Comparison of ENCODE assay signal across 16 mouse cellular contexts in the genomic region with DNA sequence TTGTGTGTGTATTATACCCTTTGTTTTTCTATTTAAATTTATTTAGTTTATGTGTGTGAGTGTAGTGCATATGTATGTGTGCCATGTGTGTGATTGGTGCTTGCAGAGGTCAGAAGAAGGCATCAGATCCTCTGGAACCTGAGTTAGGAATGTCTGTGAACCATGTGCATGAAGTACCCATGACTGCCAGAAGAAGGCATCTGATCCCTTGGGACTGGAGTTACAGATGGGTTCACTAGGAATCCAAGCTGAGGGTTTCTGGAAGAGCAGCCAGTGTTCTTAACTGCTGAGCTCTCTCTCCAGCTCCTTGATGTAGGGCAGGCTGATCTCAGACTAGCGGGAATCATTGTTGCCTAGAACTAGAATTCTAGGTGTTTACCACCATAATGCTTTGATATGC. TPM values are rescaled to one million over a fixed set of nuclear protein-coding genes. Genes with fewer than 3 reads are reported as not detected.
DNase-seq lines count a peak whose midpoint lies in the region; ATAC-seq lines count a peak whose summit lies in the region.
"Had no signal": no experiment of that assay in that cellular context is flagged by ENCODE, and none has a peak within 500 bp of the region (broad histone marks: within the 10 kb centered on the region; RNA-seq: fewer than 3 reads in every experiment).

No protein-coding gene starts in this region.

- no peak for ATAC-seq in forebrain, embryonic 14.5 days
- ATAC-seq in forebrain, embryonic 16.5 days, result no peak

- no peaks in the 10 kb centered on the region for H3K9me3 ChIP-seq in forebrain, embryonic 14.5 days (replicated peaks; ENCODE audit: control insufficient read depth, low read length)
- H3K9me3 ChIP-seq in forebrain, embryonic 16.5 days (ENCODE audit: control insufficient read depth, low read length), result no peaks in the 10 kb centered on the region
- H3K9me3 ChIP-seq: heart, embryonic 13.5 days; hindbrain, embryonic 12.5 days; kidney, embryonic 15.5 days; limb, embryonic 15.5 days; neural tube, embryonic 15.5 days had no signal

- 88% methylated on average over 1 of the region's 1 CpGs for WGBS in forebrain, embryonic 14.5 days
- 97% methylated on average over 1 of the region's 1 CpGs for WGBS in forebrain, embryonic 16.5 days

- no peak overlapping the region for H3K4me2 ChIP-seq in forebrain, embryonic 14.5 days (ENCODE audit: low read length)
- H3K4me2 ChIP-seq in forebrain, embryonic 16.5 days (ENCODE audit: low read length), result no peak overlapping the region
- H3K4me2 ChIP-seq: heart, embryonic 13.5 days; hindbrain, embryonic 12.5 days; kidney, embryonic 15.5 days; limb, embryonic 15.5 days; neural tube, embryonic 15.5 days had no signal

- no peak overlapping the region for H3K4me3 ChIP-seq in forebrain, embryonic 14.5 days (ENCODE audit: low read depth, low read length)
- no peak overlapping the region for H3K4me3 ChIP-seq in forebrain, embryonic 16.5 days (replicated peaks; ENCODE audit: low read length)
- H3K4me3 ChIP-seq: heart, embryonic 13.5 days; hindbrain, embryonic 12.5 days; kidney, embryonic 15.5 days; limb, embryonic 15.5 days; neural tube, embryonic 15.5 days had no signal

- H3K36me3 ChIP-seq in forebrain, embryonic 14.5 days (ENCODE audit: control insufficient read depth, insufficient read depth, low read length), result no peaks in the 10 kb centered on the region
- no peaks in the 10 kb centered on the region for H3K36me3 ChIP-seq in forebrain, embryonic 16.5 days (ENCODE audit: control insufficient read depth, insufficient read depth)
- H3K36me3 ChIP-seq: heart, embryonic 13.5 days; hindbrain, embryonic 12.5 days; kidney, embryonic 15.5 days; limb, embryonic 15.5 days; neural tube, embryonic 15.5 days had no signal

- DNase-seq in forebrain, embryonic 14.5 days (ENCODE audit: low spot score), result peak; percentile 7
- DNase-seq in kidney, adult 9 months, result peak; percentile 28
- DNase-seq in kidney, postnatal 25 days, result no peak
- peak; percentile 29 for DNase-seq in 416B (ENCODE audit: low read depth)
- DNase-seq in brain, adult 2 months (ENCODE audit: low read depth, low spot score), result peak; percentile 27
- DNase-seq in yolk sac, embryonic 10.5 days (ENCODE audit: low spot score), result no peak
- no peak for DNase-seq in left cerebral cortex, adult 8-10 months (ENCODE audit: low spot score in 2 of 2)
- DNase-seq: adrenal gland, postnatal 10 days; right cerebral cortex, postnatal 4 days; thymus, postnatal 36 days had no signal

- H3K4me1 ChIP-seq in forebrain, embryonic 14.5 days (ENCODE audit: control insufficient read depth, insufficient read depth, low read length), result peaks cover 2% of the 10 kb centered on the region; the same call in 1 of the 2 replicates
- 0 out of 2 replicates have a peak, but pooled peaks cover 2% of the 10 kb centered on the region for H3K4me1 ChIP-seq in forebrain, embryonic 16.5 days (replicated peaks; ENCODE audit: control insufficient read depth, insufficient read depth, low read length)
- H3K4me1 ChIP-seq: hindbrain, embryonic 12.5 days; kidney, embryonic 15.5 days had no signal

- no peak overlapping the region for H3K9ac ChIP-seq in forebrain, embryonic 14.5 days (ENCODE audit: low read length)
- H3K9ac ChIP-seq in forebrain, embryonic 16.5 days (replicated peaks; ENCODE audit: low read depth, low read length), result no peak overlapping the region
- H3K9ac ChIP-seq: heart, embryonic 13.5 days; hindbrain, embryonic 12.5 days; kidney, embryonic 15.5 days; limb, embryonic 15.5 days; neural tube, embryonic 15.5 days had no signal

- no peak overlapping the region for H3K27ac ChIP-seq in forebrain, embryonic 14.5 days (ENCODE audit: low read depth, low read length)
- no peak overlapping the region for H3K27ac ChIP-seq in forebrain, embryonic 16.5 days (ENCODE audit: low read length)
- H3K27ac ChIP-seq: heart, embryonic 13.5 days; hindbrain, embryonic 12.5 days; kidney, embryonic 15.5 days; limb, embryonic 15.5 days; neural tube, embryonic 15.5 days had no signal

- no peaks in the 10 kb centered on the region for H3K27me3 ChIP-seq in forebrain, embryonic 14.5 days (replicated peaks; ENCODE audit: control insufficient read depth, insufficient read depth, low read length)
- no peaks in the 10 kb centered on the region for H3K27me3 ChIP-seq in forebrain, embryonic 16.5 days (replicated peaks; ENCODE audit: control insufficient read depth, insufficient read depth, low read length)
- H3K27me3 ChIP-seq: heart, embryonic 13.5 days; hindbrain, embryonic 12.5 days; kidney, embryonic 15.5 days; limb, embryonic 15.5 days; neural tube, embryonic 15.5 days had no signal

RNA-seq across cellular contexts. Expression of gene Rnf115, which starts 10.5 kb away (rescaled TPM):
- 69.7 and 70.8 TPM in 2 replicates for polyA plus RNA-seq in forebrain, embryonic 14.5 days (2014; fragmentation: Nextera tagmentation; extraction: Ambion mirVana)
- polyA plus RNA-seq in forebrain, embryonic 16.5 days (2015; fragmentation: Nextera tagmentation; extraction: Ambion mirVana), result 59.8 and 65.1 TPM in 2 replicates
- 10 to 100 TPM; 62.4 to 66.4 (median 64.4) TPM for total RNA-seq in left cerebral cortex, adult 8-10 months (2022)

RNA-seq across cellular contexts. Expression of gene Polr3c, which starts 10.6 kb away (rescaled TPM):
- 27.8 and 28.9 TPM in 2 replicates for polyA plus RNA-seq in forebrain, embryonic 14.5 days (2014; fragmentation: Nextera tagmentation; extraction: Ambion mirVana)
- 32.2 and 33.9 TPM in 2 replicates for polyA plus RNA-seq in forebrain, embryonic 16.5 days (2015; fragmentation: Nextera tagmentation; extraction: Ambion mirVana)
- total RNA-seq in left cerebral cortex, adult 8-10 months (2022), result 10 to 100 TPM; 24.2 to 27.6 (median 26.6) TPM

RNA-seq across cellular contexts. Expression of gene Nudt17, which starts 29.6 kb away (rescaled TPM):
- polyA plus RNA-seq in forebrain, embryonic 14.5 days (2014; fragmentation: Nextera tagmentation; extraction: Ambion mirVana), result 7.3 and 7.5 TPM in 2 replicates
- 4.8 and 6.2 TPM in 2 replicates for polyA plus RNA-seq in forebrain, embryonic 16.5 days (2015; fragmentation: Nextera tagmentation; extraction: Ambion mirVana)
- total RNA-seq in left cerebral cortex, adult 8-10 months (2022), result 10 to 100 TPM in 2 of 4 experiments, 1 to 10 TPM in 2; 8.6 to 11.8 (median 10.0) TPM

RNA-seq across cellular contexts. Expression of gene Pias3, which starts 41.8 kb away (rescaled TPM):
- 14.8 and 21.3 TPM in 2 replicates for polyA plus RNA-seq in forebrain, embryonic 14.5 days (2014; fragmentation: Nextera tagmentation; extraction: Ambion mirVana)
- 24.3 and 32.6 TPM in 2 replicates for polyA plus RNA-seq in forebrain, embryonic 16.5 days (2015; fragmentation: Nextera tagmentation; extraction: Ambion mirVana)
- 10 to 100 TPM; 26.0 to 38.9 (median 31.5) TPM for total RNA-seq in left cerebral cortex, adult 8-10 months (2022)

Comparison
In these comparisons a context has a peak if more than half of its experiments do, and no peak if none do; other contexts are left out.
1. DNase-seq: peak in forebrain, embryonic 14.5 days (single experiment), kidney, adult 9 months (single experiment), 416B (single experiment) and brain, adult 2 months (single experiment); none in kidney, postnatal 25 days (0 of 2), yolk sac, embryonic 10.5 days (single experiment) and left cerebral cortex, adult 8-10 months (0 of 2).